Mouse (Mus musculus) hindbrain, embryonic 13.5 days (tissue): ENCODE measurements around the gene Nln. TPM values are rescaled to one million over a fixed set of nuclear protein-coding genes. Genes with fewer than 3 reads are reported as not detected.

ENCODE experiments used
- ATAC-seq: fragments of 200-750 bp; cut with Nextera tagmentation; 2 replicates; pipeline ENCODE4 v1.8.0; 2017; ENCODE audit warnings: moderate TSS enrichment; ENCODE audit not compliant: low FRiP score
- H3K27ac ChIP-seq: fragments of 300-500 bp; sonication (generic); 2 replicates; pipeline ENCODE4 v1.5.1; 2015; ENCODE audit warnings: inconsistent platforms, mild to moderate bottlenecking, moderate library complexity
- H3K27me3 ChIP-seq: fragments of 300-500 bp; sonication (generic); 2 replicates; pipeline ENCODE4 v1.6.1; 2015; ENCODE audit warnings: mild to moderate bottlenecking, inconsistent platforms
- H3K36me3 ChIP-seq: fragments of 300-500 bp; sonication (generic); 2 replicates; pipeline ENCODE4 v1.6.1; 2015; ENCODE audit warnings: mild to moderate bottlenecking, inconsistent platforms
- H3K4me1 ChIP-seq: fragments of 300-500 bp; sonication (generic); replicated peaks from 2 replicates; pipeline ENCODE4 v1.6.1; 2015; ENCODE audit warnings: inconsistent platforms
- H3K4me2 ChIP-seq: fragments of 300-500 bp; sonication (generic); 2 replicates; pipeline ENCODE4 v1.6.1; 2015; ENCODE audit warnings: inconsistent platforms, mild to moderate bottlenecking, moderate library complexity
- H3K4me3 ChIP-seq: fragments of 300-500 bp; sonication (generic); 2 replicates; pipeline ENCODE4 v1.5.1; 2015; ENCODE audit warnings: mild to moderate bottlenecking, inconsistent platforms
- H3K9ac ChIP-seq: fragments of 300-500 bp; sonication (generic); 2 replicates; pipeline ENCODE4 v1.6.1; 2015; ENCODE audit warnings: mild to moderate bottlenecking, inconsistent platforms
- H3K9me3 ChIP-seq: fragments of 300-500 bp; sonication (generic); 2 replicates; pipeline ENCODE4 v1.6.1; 2016; ENCODE audit warnings: inconsistent platforms
- WGBS: fragments of 180-500 bp; shearing (Covaris S2); methylation state at CpG from one replicate; pipeline ENCODE4 v1.1.7; 2015; 5-methylcytosine and 5-hydroxymethylcytosine counted together
- polyA plus RNA-seq: library from polyadenylated mRNA; unstranded; fragments of >200 nt; fragmentation: Nextera tagmentation; extraction: Ambion mirVana; gene quantifications from 2 replicates; pipeline ENCODE4 v1.2.1, GENCODE M21; 2015

Nln gene
- polyA plus RNA-seq, 1 experiment from 2014 or later = 41.9 TPM

- 93% methylated on average over 4 of the region's 4 CpGs for WGBS
- Histone ChIP-seq H3K4me2 (no peak overlapping the region), H3K27ac (no peak overlapping the region), H3K4me3 (no peak overlapping the region), H3K36me3 (peaks cover 39% of the 10 kb centered on the region), H3K27me3 (no peaks in the 10 kb centered on the region), H3K9me3 (no peaks in the 10 kb centered on the region), H3K9ac (no peak overlapping the region), H3K4me1 (peaks cover 24% of the 10 kb centered on the region)
- no peak for ATAC-seq
Observed at GRCm38 (mm10) chr13:104113782-104114181, 4.4 kb upstream of the Nln start.

- H3K4me3 ChIP-seq = peak overlapping the region; percentile 18; the same call in 1 of the 2 replicates
- no peak for ATAC-seq
- H3K36me3 ChIP-seq = peaks cover 32% of the 10 kb centered on the region
- H3K9me3 ChIP-seq = no peaks in the 10 kb centered on the region
- no peak overlapping the region for H3K27ac ChIP-seq
- H3K9ac ChIP-seq = no peak overlapping the region
- no peaks in the 10 kb centered on the region for H3K27me3 ChIP-seq
- peaks cover 27% of the 10 kb centered on the region for H3K4me1 ChIP-seq
- peak overlapping the region; percentile 41 for H3K4me2 ChIP-seq
- 49% methylated on average over 12 of the region's 12 CpGs for WGBS
Observed at GRCm38 (mm10) chr13:104112266-104112900, 3.0 kb upstream of the Nln start.

GRCm38 (mm10) chr13:104110526-104110925 is 1.1 kb upstream of the Nln start:
- peak overlapping the region; percentile 89 for H3K27ac ChIP-seq
- no peaks in the 10 kb centered on the region for H3K9me3 ChIP-seq
- peak overlapping the region; percentile 87 for H3K9ac ChIP-seq
- H3K4me2 ChIP-seq = peak overlapping the region; percentile 93
- peaks cover 20% of the 10 kb centered on the region for H3K36me3 ChIP-seq
- H3K4me3 ChIP-seq = peak overlapping the region; percentile 80
- ATAC-seq = no peak
- H3K4me1 ChIP-seq = peaks cover 27% of the 10 kb centered on the region
- no peaks in the 10 kb centered on the region for H3K27me3 ChIP-seq
- 33% methylated on average over 7 of the region's 7 CpGs for WGBS

GRCm38 (mm10) chr13:104109816-104110521 is 555 bp upstream of the Nln start:
- 2% methylated on average over 38 of the region's 38 CpGs for WGBS
- peak; percentile 88 for ATAC-seq

GRCm38 (mm10) chr13:104108651-104109287 is 645 bp downstream of the Nln start:
- WGBS = 1% methylated on average over 24 of the region's 24 CpGs
- Histone ChIP-seq H3K4me2 (peak overlapping the region; percentile 93), H3K36me3 (peaks cover 13% of the 10 kb centered on the region; the same call in 1 of the 2 replicates), H3K27ac (peak overlapping the region; percentile 83), H3K4me3 (peak overlapping the region; percentile 80), H3K4me1 (peaks cover 27% of the 10 kb centered on the region), H3K9ac (peak overlapping the region; percentile 85), H3K9me3 (no peaks in the 10 kb centered on the region), H3K27me3 (no peaks in the 10 kb centered on the region)
- ATAC-seq = peak; percentile 21; the same call in 1 of the 2 replicates

More at GRCm38 (mm10) chr13:104109816-104110521, 555 bp upstream of the Nln start:
- Histone ChIP-seq H3K27ac (peak overlapping the region; percentile 89), H3K4me3 (peak overlapping the region; percentile 80), H3K4me1 (peaks cover 27% of the 10 kb centered on the region), H3K36me3 (peaks cover 16% of the 10 kb centered on the region), H3K9ac (peak overlapping the region; percentile 87), H3K27me3 (no peaks in the 10 kb centered on the region), H3K9me3 (no peaks in the 10 kb centered on the region), H3K4me2 (peak overlapping the region; percentile 93)

- ATAC-seq = no peak
- WGBS = 89% methylated on average over 5 of the region's 5 CpGs
- Histone ChIP-seq H3K27me3 (no peaks in the 10 kb centered on the region), H3K9ac (no peak overlapping the region), H3K36me3 (peaks cover 8% of the 10 kb centered on the region; the same call in 1 of the 2 replicates), H3K27ac (no peak overlapping the region), H3K4me2 (no peak overlapping the region), H3K9me3 (no peaks in the 10 kb centered on the region), H3K4me3 (no peak overlapping the region), H3K4me1 (no peaks in the 10 kb centered on the region)
Observed at GRCm38 (mm10) chr13:104101606-104102235, 7.7 kb downstream of the Nln start.

- Histone ChIP-seq H3K27me3 (no peaks in the 10 kb centered on the region), H3K9ac (no peak overlapping the region), H3K4me2 (no peak overlapping the region), H3K4me1 (no peaks in the 10 kb centered on the region), H3K4me3 (no peak overlapping the region), H3K36me3 (peaks cover 8% of the 10 kb centered on the region; the same call in 1 of the 2 replicates), H3K9me3 (no peaks in the 10 kb centered on the region), H3K27ac (no peak overlapping the region)
- no peak for ATAC-seq
- 88% methylated on average over 4 of the region's 4 CpGs for WGBS
Observed at GRCm38 (mm10) chr13:104100416-104100815, 9.0 kb downstream of the Nln start.

- Histone ChIP-seq H3K27me3 (no peaks in the 10 kb centered on the region), H3K9ac (no peak overlapping the region), H3K9me3 (no peaks in the 10 kb centered on the region), H3K4me3 (no peak overlapping the region), H3K4me2 (no peak overlapping the region), H3K4me1 (no peaks in the 10 kb centered on the region), H3K27ac (no peak overlapping the region), H3K36me3 (no peaks in the 10 kb centered on the region)
- WGBS = 97% methylated on average over 7 of the region's 7 CpGs
- ATAC-seq = no peak
Observed at GRCm38 (mm10) chr13:104097190-104097589, 12.2 kb downstream of the Nln start.

GRCm38 (mm10) chr13:104095955-104096354 is 13.5 kb downstream of the Nln start:
- Histone ChIP-seq H3K36me3 (no peaks in the 10 kb centered on the region), H3K4me1 (no peaks in the 10 kb centered on the region), H3K27ac (no peak overlapping the region), H3K4me3 (no peak overlapping the region), H3K9me3 (no peaks in the 10 kb centered on the region), H3K4me2 (no peak overlapping the region), H3K27me3 (no peaks in the 10 kb centered on the region), H3K9ac (no peak overlapping the region)
- 75% methylated on average over 7 of the region's 7 CpGs for WGBS
- ATAC-seq = no peak

GRCm38 (mm10) chr13:104094531-104095385 is 14.7 kb downstream of the Nln start:
- H3K9ac ChIP-seq = no peak overlapping the region
- H3K9me3 ChIP-seq = no peaks in the 10 kb centered on the region
- H3K36me3 ChIP-seq = no peaks in the 10 kb centered on the region
- 87% methylated on average over 11 of the region's 11 CpGs for WGBS
- no peak for ATAC-seq
- H3K4me3 ChIP-seq = no peak overlapping the region
- no peaks in the 10 kb centered on the region for H3K4me1 ChIP-seq
- H3K4me2 ChIP-seq = no peak overlapping the region
- no peaks in the 10 kb centered on the region for H3K27me3 ChIP-seq
- H3K27ac ChIP-seq = no peak overlapping the region

- Histone ChIP-seq H3K4me2 (no peak overlapping the region), H3K4me3 (no peak overlapping the region), H3K36me3 (no peaks in the 10 kb centered on the region), H3K4me1 (no peaks in the 10 kb centered on the region), H3K27ac (no peak overlapping the region), H3K9me3 (no peaks in the 10 kb centered on the region), H3K27me3 (no peaks in the 10 kb centered on the region), H3K9ac (no peak overlapping the region)
- 19% methylated on average over 1 of the region's 1 CpGs for WGBS
- no peak for ATAC-seq
Observed at GRCm38 (mm10) chr13:104091734-104092133, 17.7 kb downstream of the Nln start.
